Mouse (Mus musculus) induced T-regulatory cell, adult 2 months (primary cell): ENCODE measurements around the gene Tbx1.
"Not testable (repeated sequence)": the region's sequence is repeated elsewhere in the genome, so short reads cannot be mapped to it uniquely, and the experiment has no call there.

Experiments
- DNase-seq: peaks from one replicate; pipeline ENCODE4 v3.0.0-alpha.2; 2012; ENCODE audit warnings: low read depth

Tbx1 gene

GRCm38 (mm10) chr16:18552106-18552710, 38.3 kb downstream of the Tbx1 start:
- DNase-seq: no peak

- no peak for DNase-seq
Measured at GRCm38 (mm10) chr16:18551604-18552003, 38.9 kb downstream of the Tbx1 start.

GRCm38 (mm10) chr16:18547891-18548290, 42.6 kb downstream of the Tbx1 start:
- no peak for DNase-seq

- no peak for DNase-seq
Measured at GRCm38 (mm10) chr16:18543151-18543829, 47.2 kb downstream of the Tbx1 start.

GRCm38 (mm10) chr16:18539281-18539680, 51.2 kb downstream of the Tbx1 start:
- no peak for DNase-seq

- no peak for DNase-seq
Measured at GRCm38 (mm10) chr16:18537407-18537990, 53.0 kb downstream of the Tbx1 start.

- not testable (repeated sequence) for DNase-seq
Measured at GRCm38 (mm10) chr16:18533061-18533460, 57.4 kb downstream of the Tbx1 start.
